13 mouse cellular contexts compared by ENCODE assay signal in the genomic region with DNA sequence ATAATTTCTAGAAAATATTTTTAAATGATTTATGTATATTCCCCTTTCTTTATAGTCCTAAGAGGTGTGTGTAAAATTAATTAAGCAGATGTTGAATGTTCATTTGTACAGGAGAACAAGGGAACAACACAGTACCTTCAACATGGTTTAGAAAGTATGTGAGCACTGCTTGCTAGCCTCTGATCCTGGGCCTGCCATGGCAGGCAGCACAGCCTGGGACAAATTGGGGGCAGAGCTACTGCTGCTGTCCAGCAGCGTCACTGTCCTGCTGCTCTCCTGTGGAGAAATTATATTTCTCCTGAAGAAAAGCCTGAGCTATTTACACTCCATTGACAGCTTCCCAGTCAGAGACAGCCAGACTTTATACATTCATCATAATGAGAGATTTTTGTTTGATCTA.
"Had no signal": no experiment of that assay in that cellular context is flagged by ENCODE, and none has a peak within 500 bp of the region (broad histone marks: within the 10 kb centered on the region; RNA-seq: fewer than 3 reads in every experiment).

No protein-coding gene starts in this region.

- ATAC-seq: liver, embryonic 12.5 days; midbrain, embryonic 15.5 days had no signal

- H3K9ac ChIP-seq: liver, embryonic 12.5 days; lung, embryonic 14.5 days; midbrain, embryonic 15.5 days; neural tube, embryonic 12.5 days; stomach, embryonic 15.5 days had no signal

- H3K4me3 ChIP-seq: limb, embryonic 10.5 days; liver, embryonic 12.5 days; midbrain, embryonic 15.5 days; neural tube, embryonic 12.5 days; stomach, embryonic 15.5 days had no signal

- H3K27ac ChIP-seq: limb, embryonic 10.5 days; liver, embryonic 12.5 days; midbrain, embryonic 15.5 days; neural tube, embryonic 12.5 days; stomach, embryonic 15.5 days had no signal

- H3K36me3 ChIP-seq: limb, embryonic 10.5 days; liver, embryonic 12.5 days; midbrain, embryonic 15.5 days; neural tube, embryonic 12.5 days; stomach, embryonic 15.5 days had no signal

- H3K27me3 ChIP-seq: liver, embryonic 12.5 days; midbrain, embryonic 15.5 days; neural tube, embryonic 12.5 days; stomach, embryonic 15.5 days had no signal

- H3K4me1 ChIP-seq: limb, embryonic 10.5 days; liver, embryonic 12.5 days; midbrain, embryonic 15.5 days; neural tube, embryonic 12.5 days; stomach, embryonic 15.5 days had no signal

- DNase-seq: kidney, postnatal 10 days; kidney, postnatal 4 days; lung, embryonic 14.5 days; lung, postnatal 10 days; lung, postnatal 4 days; right cerebral cortex, postnatal 14 days; thymus, adult 2 months; thymus, postnatal 25 days had no signal

- H3K4me2 ChIP-seq: liver, embryonic 12.5 days; lung, embryonic 14.5 days; midbrain, embryonic 15.5 days; neural tube, embryonic 12.5 days; stomach, embryonic 15.5 days had no signal

- H3K9me3 ChIP-seq: limb, embryonic 10.5 days; liver, embryonic 12.5 days; midbrain, embryonic 15.5 days; neural tube, embryonic 12.5 days; stomach, embryonic 15.5 days had no signal
